Mouse (Mus musculus) lung, embryonic 15.5 days (tissue): Measurements from ENCODE around the gene Sertad2. TPM values are rescaled to one million over a fixed set of nuclear protein-coding genes. Genes with fewer than 3 reads are reported as not detected.

Experiments used
- ATAC-seq: fragments of 200-750 bp; cut with Nextera tagmentation; 2 replicates; pipeline ENCODE4 v1.8.0; 2017; ENCODE audit warnings: moderate number of reproducible peaks, borderline replicate concordance; ENCODE audit not compliant: low FRiP score, low TSS enrichment; ENCODE audit errors: extremely low read depth
- H3K27ac ChIP-seq: fragments of 300-500 bp; sonication (generic); 2 replicates; pipeline ENCODE4 v1.5.1; 2015; ENCODE audit warnings: moderate library complexity, mild to moderate bottlenecking, inconsistent platforms
- H3K27me3 ChIP-seq: fragments of 300-500 bp; sonication (generic); 2 replicates; pipeline ENCODE4 v1.6.1; 2015; ENCODE audit warnings: inconsistent platforms
- H3K36me3 ChIP-seq: fragments of 300-500 bp; sonication (generic); 2 replicates; pipeline ENCODE4 v1.6.1; 2015; ENCODE audit warnings: inconsistent platforms
- H3K4me1 ChIP-seq: fragments of 300-500 bp; sonication (generic); 2 replicates; pipeline ENCODE4 v1.6.1; 2015; ENCODE audit warnings: inconsistent platforms
- H3K4me2 ChIP-seq: fragments of 300-500 bp; sonication (generic); 2 replicates; pipeline ENCODE4 v1.6.1; 2015; ENCODE audit warnings: inconsistent platforms, mild to moderate bottlenecking, moderate library complexity
- H3K4me3 ChIP-seq: fragments of 300-500 bp; sonication (generic); 2 replicates; pipeline ENCODE4 v1.5.1; 2015; ENCODE audit warnings: mild to moderate bottlenecking, inconsistent platforms
- H3K9ac ChIP-seq: fragments of 300-500 bp; sonication (generic); 2 replicates; pipeline ENCODE4 v1.6.1; 2015; ENCODE audit warnings: inconsistent platforms
- H3K9me3 ChIP-seq: fragments of 300-500 bp; sonication (generic); 2 replicates; pipeline ENCODE4 v1.6.1; 2016; ENCODE audit warnings: inconsistent platforms
- WGBS: fragments of 180-500 bp; shearing (Covaris S2); methylation state at CpG from one replicate; pipeline ENCODE4 v1.1.7; 2015; 5-methylcytosine and 5-hydroxymethylcytosine counted together
- polyA plus RNA-seq: library from polyadenylated mRNA; unstranded; fragments of >200 nt; fragmentation: Nextera tagmentation; extraction: Ambion mirVana; gene quantifications from 2 replicates; pipeline ENCODE4 v1.2.1, GENCODE M21; 2015

The Sertad2 gene
- polyA plus RNA-seq, 1 experiment from 2014 or later, result 41.4 TPM

DNA sequence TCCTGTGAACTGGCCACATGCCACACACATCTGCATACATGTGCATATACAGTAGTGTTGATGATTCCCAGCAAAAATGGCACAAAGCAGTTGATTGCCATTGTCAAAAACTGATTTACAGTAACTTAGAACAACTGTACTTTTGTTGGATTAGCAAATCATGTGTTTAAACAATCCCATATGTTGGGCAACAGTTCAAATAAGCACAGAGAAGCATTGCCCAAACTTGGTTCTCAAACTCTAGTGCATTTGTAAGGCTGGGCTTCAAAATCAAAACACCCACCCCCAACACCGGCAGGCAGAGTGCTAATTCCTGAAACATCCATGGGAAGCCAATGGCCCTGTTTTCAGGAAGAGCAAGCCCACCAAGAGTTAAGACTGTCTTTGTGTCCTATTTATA lies 108.1 kb downstream of the Sertad2 start:
- WGBS, result 44% methylated on average over 1 of the region's 1 CpGs

DNA sequence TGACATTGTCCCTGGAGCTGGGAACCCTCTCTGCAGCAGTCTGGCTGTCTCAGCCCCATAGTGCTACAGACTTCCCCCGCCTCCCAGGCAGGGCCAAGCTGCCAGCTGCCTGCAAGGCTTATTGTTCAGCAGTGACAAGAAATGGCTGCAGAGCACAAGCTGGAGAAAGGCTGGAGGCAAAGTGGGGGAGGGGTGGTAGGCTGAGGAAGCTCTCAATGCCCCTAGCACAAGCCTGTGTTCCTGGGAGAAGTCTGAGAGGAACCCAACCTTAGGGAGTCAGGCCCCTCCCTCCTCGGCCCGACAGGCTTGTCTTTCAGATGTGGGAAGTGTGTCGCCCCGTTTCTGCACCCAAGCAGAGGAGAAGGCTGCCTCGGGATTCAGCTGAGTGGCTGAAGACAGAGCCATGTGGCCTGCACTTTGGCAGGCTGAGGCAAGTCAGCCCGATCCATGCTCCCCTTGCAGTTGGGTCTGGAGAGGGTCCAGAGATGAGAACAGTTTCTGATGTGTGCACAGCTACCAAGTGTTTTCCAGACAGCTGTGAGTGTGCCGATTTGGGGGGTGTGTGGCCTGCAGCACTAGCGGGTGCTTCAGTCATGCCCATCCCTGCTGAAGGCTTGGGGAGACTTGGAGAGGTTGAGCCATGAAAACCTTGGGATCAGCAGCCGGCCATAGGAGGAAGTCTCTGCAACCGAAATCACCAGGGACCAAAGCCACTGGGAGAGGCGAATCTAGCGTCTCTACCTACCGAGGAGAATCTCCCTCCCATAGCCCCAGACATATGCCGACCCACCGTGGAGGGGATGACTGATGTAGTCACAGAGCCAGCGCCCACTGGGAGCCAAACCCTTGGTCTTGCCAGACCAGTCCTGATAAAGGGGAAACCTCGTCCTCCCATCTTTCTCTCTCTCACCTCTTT lies 113.0 kb downstream of the Sertad2 start:
- no peaks in the 10 kb centered on the region for H3K9me3 ChIP-seq
- H3K4me1 ChIP-seq, result peaks cover 51% of the 10 kb centered on the region
- H3K4me2 ChIP-seq, result peak overlapping the region; percentile 43
- H3K27ac ChIP-seq, result peak overlapping the region; percentile 86
- H3K4me3 ChIP-seq, result peak overlapping the region; percentile 6; the same call in 1 of the 2 replicates
- H3K27me3 ChIP-seq, result no peaks in the 10 kb centered on the region
- WGBS, result 14% methylated on average over 18 of the region's 18 CpGs
- peak overlapping the region; percentile 28 for H3K9ac ChIP-seq
- H3K36me3 ChIP-seq, result peaks cover 2% of the 10 kb centered on the region; the same call in 1 of the 2 replicates
- peak; percentile 82 for ATAC-seq

More for the DNA sequence above, 108.1 kb downstream of the Sertad2 start:
- Histone ChIP-seq H3K27ac (peak overlapping the region; percentile 72), H3K9me3 (no peaks in the 10 kb centered on the region), H3K4me1 (peaks cover 64% of the 10 kb centered on the region), H3K27me3 (no peaks in the 10 kb centered on the region), H3K9ac (no peak overlapping the region), H3K4me2 (no peak overlapping the region), H3K4me3 (no peak overlapping the region), H3K36me3 (peaks cover 16% of the 10 kb centered on the region; the same call in 1 of the 2 replicates)
- no peak for ATAC-seq

- no peaks in the 10 kb centered on the region for H3K9me3 ChIP-seq
- peaks cover 2% of the 10 kb centered on the region; the same call in 1 of the 2 replicates for H3K36me3 ChIP-seq
- no peak for ATAC-seq
- WGBS, result 26% methylated on average over 10 of the region's 10 CpGs
- peak overlapping the region; percentile 86 for H3K27ac ChIP-seq
- no peak overlapping the region for H3K9ac ChIP-seq
- no peaks in the 10 kb centered on the region for H3K27me3 ChIP-seq
- peak overlapping the region; percentile 6; the same call in 1 of the 2 replicates for H3K4me3 ChIP-seq
- peak overlapping the region; percentile 43 for H3K4me2 ChIP-seq
- H3K4me1 ChIP-seq, result peaks cover 50% of the 10 kb centered on the region
Observed at GRCm38 (mm10) chr11:20656711-20657057, 113.6 kb downstream of the Sertad2 start.

DNA sequence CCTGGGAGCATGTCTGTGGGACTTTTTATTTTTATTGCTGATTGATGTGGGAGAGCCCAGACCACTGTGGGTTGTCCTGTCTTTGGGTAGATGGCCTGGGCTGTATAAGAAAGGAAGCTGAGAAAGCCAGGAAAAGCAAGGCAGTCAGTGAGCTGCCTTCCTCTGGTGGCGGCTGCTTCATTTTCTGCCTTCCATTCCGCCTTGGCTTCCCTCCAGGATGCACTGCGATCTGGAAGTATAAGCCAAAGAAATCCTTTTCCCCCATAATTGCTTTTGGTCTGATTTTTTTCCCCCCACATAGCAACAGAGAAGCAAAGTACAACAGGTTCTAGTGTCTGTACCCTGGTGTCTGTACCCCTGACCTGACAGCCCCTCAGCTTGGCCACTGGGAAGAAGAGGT lies 116.0 kb downstream of the Sertad2 start:
- H3K4me2 ChIP-seq, result no peak overlapping the region
- H3K27ac ChIP-seq, result peak overlapping the region; percentile 46; the same call in 1 of the 2 replicates
- no peak overlapping the region for H3K9ac ChIP-seq
- H3K4me1 ChIP-seq, result peaks cover 66% of the 10 kb centered on the region
- no peaks in the 10 kb centered on the region for H3K27me3 ChIP-seq
- no peak overlapping the region for H3K4me3 ChIP-seq
- peaks cover 2% of the 10 kb centered on the region; the same call in 1 of the 2 replicates for H3K36me3 ChIP-seq
- 40% methylated on average over 3 of the region's 3 CpGs for WGBS
- ATAC-seq, result no peak
- H3K9me3 ChIP-seq, result no peaks in the 10 kb centered on the region

GRCm38 (mm10) chr11:20660111-20661097 lies 117.4 kb downstream of the Sertad2 start:
- H3K9me3 ChIP-seq, result no peaks in the 10 kb centered on the region
- no peaks in the 10 kb centered on the region for H3K27me3 ChIP-seq
- no peaks in the 10 kb centered on the region for H3K36me3 ChIP-seq
- 55% methylated on average over 14 of the region's 14 CpGs for WGBS
- peaks cover 54% of the 10 kb centered on the region for H3K4me1 ChIP-seq
- no peak overlapping the region for H3K9ac ChIP-seq
- no peak overlapping the region for H3K4me3 ChIP-seq
- peak overlapping the region; percentile 76 for H3K27ac ChIP-seq
- ATAC-seq, result 0 out of 2 replicates have a peak, but pooled peaks have one; percentile 20
- H3K4me2 ChIP-seq, result no peak overlapping the region

DNA sequence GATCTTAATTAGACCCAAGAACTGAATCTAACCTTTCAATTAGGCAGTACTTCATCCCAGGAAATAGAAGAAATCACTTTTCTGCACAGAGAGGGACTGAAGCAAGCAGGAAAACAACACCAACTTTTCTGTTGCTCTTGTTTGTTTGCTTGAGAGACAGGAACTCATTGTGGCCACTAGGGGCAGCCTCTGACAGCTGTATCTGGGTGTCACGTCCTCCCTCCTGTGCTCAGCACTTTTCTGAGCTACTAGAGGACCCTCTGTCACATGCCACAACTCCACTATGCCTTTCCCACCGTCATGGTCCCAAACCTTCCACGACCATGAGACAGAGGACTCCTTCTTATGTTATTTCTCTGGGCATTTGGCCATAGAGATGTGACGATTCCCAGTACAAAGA lies 118.6 kb downstream of the Sertad2 start:
- Histone ChIP-seq H3K4me1 (peaks cover 41% of the 10 kb centered on the region), H3K4me2 (no peak overlapping the region), H3K36me3 (no peaks in the 10 kb centered on the region), H3K27ac (no peak overlapping the region), H3K9me3 (no peaks in the 10 kb centered on the region), H3K27me3 (no peaks in the 10 kb centered on the region), H3K4me3 (no peak overlapping the region), H3K9ac (no peak overlapping the region)
- WGBS, result 38% methylated on average over 4 of the region's 4 CpGs
- no peak for ATAC-seq

DNA sequence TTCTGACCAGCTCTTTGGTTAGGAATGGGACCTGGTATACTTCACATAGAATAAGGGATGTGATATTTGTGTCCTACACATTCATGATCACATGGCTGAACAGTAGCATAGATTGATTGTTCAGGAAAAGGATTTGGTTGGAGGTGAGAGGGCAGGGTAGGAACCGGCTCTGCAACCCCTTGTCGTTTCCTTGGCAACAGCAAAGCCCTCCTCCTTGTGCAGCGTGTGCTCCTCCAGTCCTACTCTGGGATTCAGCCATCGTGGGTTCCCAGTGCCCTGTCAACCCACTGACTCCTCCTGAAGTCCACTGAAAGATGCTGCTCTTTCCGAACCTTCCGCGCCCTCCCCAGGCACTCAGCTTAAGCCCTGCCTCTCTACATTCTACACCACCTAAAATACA lies 119.8 kb downstream of the Sertad2 start:
- Histone ChIP-seq H3K27ac (peak overlapping the region; percentile 24; the same call in 1 of the 2 replicates), H3K4me2 (no peak overlapping the region), H3K4me3 (no peak overlapping the region), H3K36me3 (no peaks in the 10 kb centered on the region), H3K4me1 (peaks cover 34% of the 10 kb centered on the region), H3K27me3 (no peaks in the 10 kb centered on the region), H3K9ac (no peak overlapping the region), H3K9me3 (no peaks in the 10 kb centered on the region)
- ATAC-seq, result no peak
- WGBS, result 55% methylated on average over 7 of the region's 7 CpGs

DNA sequence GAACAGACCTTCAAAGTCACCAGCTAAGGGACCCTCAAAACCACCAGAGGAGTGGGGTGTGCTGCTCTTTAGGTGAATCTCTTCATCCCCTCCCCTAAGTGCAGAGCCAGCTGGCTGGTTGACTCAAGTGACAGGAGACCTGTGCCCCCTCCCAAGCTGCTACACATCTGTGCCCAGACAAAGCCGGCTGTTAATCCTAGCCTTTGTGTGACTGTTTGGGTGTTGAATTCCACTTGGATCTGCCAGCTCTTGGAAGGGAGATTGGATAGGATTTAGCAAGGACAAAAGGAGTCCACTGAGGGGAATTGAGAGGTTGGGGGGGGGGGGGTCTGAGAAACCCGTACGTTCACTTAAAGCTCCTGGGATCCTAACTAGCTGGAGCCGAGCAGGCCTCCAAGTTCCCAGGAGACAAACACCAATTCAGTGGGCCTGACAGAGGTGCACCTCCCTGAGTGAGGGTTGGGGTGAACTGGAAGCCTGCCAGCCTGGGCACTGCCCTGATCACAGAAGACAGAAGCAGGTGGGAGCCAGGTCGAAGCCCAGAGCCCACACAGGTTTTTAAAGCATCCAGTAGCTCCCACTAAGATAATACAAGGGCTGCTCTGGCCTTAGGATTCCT lies 120.6 kb downstream of the Sertad2 start:
- Histone ChIP-seq H3K36me3 (no peaks in the 10 kb centered on the region), H3K4me1 (peaks cover 34% of the 10 kb centered on the region), H3K27me3 (no peaks in the 10 kb centered on the region), H3K9ac (no peak overlapping the region), H3K4me2 (no peak overlapping the region), H3K9me3 (no peaks in the 10 kb centered on the region), H3K4me3 (no peak overlapping the region), H3K27ac (no peak overlapping the region)
- no peak for ATAC-seq
- WGBS, result 54% methylated on average over 5 of the region's 5 CpGs

GRCm38 (mm10) chr11:20664878-20665277 lies 121.8 kb downstream of the Sertad2 start:
- Histone ChIP-seq H3K4me2 (no peak overlapping the region), H3K36me3 (no peaks in the 10 kb centered on the region), H3K4me1 (peaks cover 31% of the 10 kb centered on the region), H3K27me3 (no peaks in the 10 kb centered on the region), H3K9me3 (no peaks in the 10 kb centered on the region), H3K9ac (no peak overlapping the region), H3K4me3 (no peak overlapping the region), H3K27ac (no peak overlapping the region)
- 74% methylated on average over 9 of the region's 9 CpGs for WGBS
- ATAC-seq, result no peak

- H3K9me3 ChIP-seq, result no peaks in the 10 kb centered on the region
- H3K4me3 ChIP-seq, result no peak overlapping the region
- H3K27ac ChIP-seq, result no peak overlapping the region
- no peak overlapping the region for H3K4me2 ChIP-seq
- no peaks in the 10 kb centered on the region for H3K27me3 ChIP-seq
- no peaks in the 10 kb centered on the region; the same call in none of the 2 replicates for H3K4me1 ChIP-seq
- no peak overlapping the region for H3K9ac ChIP-seq
- ATAC-seq, result peak; percentile 26; the same call in 1 of the 2 replicates
- 45% methylated on average over 6 of the region's 6 CpGs for WGBS
- H3K36me3 ChIP-seq, result no peaks in the 10 kb centered on the region
Observed at GRCm38 (mm10) chr11:20671789-20672392, 128.8 kb downstream of the Sertad2 start.

- WGBS, result 54% methylated on average over 6 of the region's 6 CpGs
- Histone ChIP-seq H3K27ac (no peak overlapping the region), H3K36me3 (no peaks in the 10 kb centered on the region), H3K9me3 (no peaks in the 10 kb centered on the region), H3K27me3 (no peaks in the 10 kb centered on the region), H3K4me2 (no peak overlapping the region), H3K9ac (no peak overlapping the region), H3K4me1 (no peaks in the 10 kb centered on the region; the same call in none of the 2 replicates), H3K4me3 (no peak overlapping the region)
- ATAC-seq, result no peak
Observed at GRCm38 (mm10) chr11:20672513-20672912, 129.5 kb downstream of the Sertad2 start.
